Mouse (Mus musculus): ENCODE results near the gene Arpc2. TPM values are rescaled to one million over a fixed set of nuclear protein-coding genes. Genes with fewer than 3 reads are reported as not detected.

Arpc2 gene
- polyA plus RNA-seq, 1 experiment from 2014 or later = 387 TPM

GRCm38 (mm10) chr1:74298157-74298750 lies 62.4 kb downstream of the Arpc2 start:
- no peak for ATAC-seq (replicated peaks; ENCODE audit: insufficient number of reproducible peaks, low FRiP score, low TSS enrichment)
- H3K36me3 ChIP-seq (ENCODE audit: control insufficient read depth, insufficient read depth, low read length) = peaks cover 3% of the 10 kb centered on the region; the same call in 1 of the 2 replicates
- 88% methylated on average over 5 of the region's 5 CpGs for WGBS (ENCODE audit: insufficient replicate concordance)
- H3K4me1 ChIP-seq (ENCODE audit: control insufficient read depth, insufficient read depth, low read length) = peaks cover 77% of the 10 kb centered on the region
- H3K27ac ChIP-seq (ENCODE audit: low read depth, low read length) = peak overlapping the region; percentile 32; the same call in 1 of the 2 replicates
- no peak overlapping the region for H3K9ac ChIP-seq (ENCODE audit: low read depth, low read length)
- H3K27me3 ChIP-seq (ENCODE audit: control insufficient read depth, insufficient read depth, low read length) = no peaks in the 10 kb centered on the region
- H3K9me3 ChIP-seq (replicated peaks; ENCODE audit: control insufficient read depth, low read length) = no peaks in the 10 kb centered on the region
- no peak overlapping the region for H3K4me3 ChIP-seq (ENCODE audit: low read depth, low read length)
- H3K4me2 ChIP-seq = no peak overlapping the region; the same call in 1 of the 2 replicates

- ATAC-seq (replicated peaks; ENCODE audit: insufficient number of reproducible peaks, low FRiP score, low TSS enrichment) = no peak
- Histone ChIP-seq H3K4me2 (no peak overlapping the region), H3K4me3 (ENCODE audit: low read depth, low read length) (no peak overlapping the region), H3K27ac (ENCODE audit: low read depth, low read length) (peak overlapping the region; percentile 6; the same call in 1 of the 2 replicates), H3K9me3 (replicated peaks; ENCODE audit: control insufficient read depth, low read length) (no peaks in the 10 kb centered on the region), H3K4me1 (ENCODE audit: control insufficient read depth, insufficient read depth, low read length) (peaks cover 73% of the 10 kb centered on the region), H3K27me3 (ENCODE audit: control insufficient read depth, insufficient read depth, low read length) (no peaks in the 10 kb centered on the region), H3K36me3 (ENCODE audit: control insufficient read depth, insufficient read depth, low read length) (no peaks in the 10 kb centered on the region), H3K9ac (ENCODE audit: low read depth, low read length) (no peak overlapping the region)
- 57% methylated on average over 5 of the region's 5 CpGs for WGBS (ENCODE audit: insufficient replicate concordance)
Observed at GRCm38 (mm10) chr1:74298996-74299395, 63.1 kb downstream of the Arpc2 start.

- Histone ChIP-seq H3K9ac (ENCODE audit: low read depth, low read length) (no peak overlapping the region; the same call in 1 of the 2 replicates), H3K4me2 (peak overlapping the region; percentile 20; the same call in 1 of the 2 replicates), H3K4me1 (ENCODE audit: control insufficient read depth, insufficient read depth, low read length) (peaks cover 59% of the 10 kb centered on the region), H3K4me3 (ENCODE audit: low read depth, low read length) (no peak overlapping the region), H3K36me3 (ENCODE audit: control insufficient read depth, insufficient read depth, low read length) (no peaks in the 10 kb centered on the region), H3K27me3 (ENCODE audit: control insufficient read depth, insufficient read depth, low read length) (no peaks in the 10 kb centered on the region), H3K27ac (ENCODE audit: low read depth, low read length) (peak overlapping the region; percentile 41; the same call in 1 of the 2 replicates), H3K9me3 (replicated peaks; ENCODE audit: control insufficient read depth, low read length) (no peaks in the 10 kb centered on the region)
- WGBS (ENCODE audit: insufficient replicate concordance) = 57% methylated on average over 6 of the region's 6 CpGs
- no peak for ATAC-seq (replicated peaks; ENCODE audit: insufficient number of reproducible peaks, low FRiP score, low TSS enrichment)
Observed at GRCm38 (mm10) chr1:74300347-74301110, 64.6 kb downstream of the Arpc2 start.

- H3K27ac ChIP-seq (ENCODE audit: low read depth, low read length) = no peak overlapping the region
- H3K4me2 ChIP-seq = no peak overlapping the region
- no peak for ATAC-seq (replicated peaks; ENCODE audit: insufficient number of reproducible peaks, low FRiP score, low TSS enrichment)
- no peak overlapping the region for H3K4me3 ChIP-seq (ENCODE audit: low read depth, low read length)
- H3K9me3 ChIP-seq (replicated peaks; ENCODE audit: control insufficient read depth, low read length) = no peaks in the 10 kb centered on the region
- no peaks in the 10 kb centered on the region for H3K36me3 ChIP-seq (ENCODE audit: control insufficient read depth, insufficient read depth, low read length)
- H3K4me1 ChIP-seq (ENCODE audit: control insufficient read depth, insufficient read depth, low read length) = peaks cover 42% of the 10 kb centered on the region
- no peaks in the 10 kb centered on the region for H3K27me3 ChIP-seq (ENCODE audit: control insufficient read depth, insufficient read depth, low read length)
- 90% methylated on average over 7 of the region's 7 CpGs for WGBS (ENCODE audit: insufficient replicate concordance)
- H3K9ac ChIP-seq (ENCODE audit: low read depth, low read length) = no peak overlapping the region
Observed at GRCm38 (mm10) chr1:74302229-74302628, 66.3 kb downstream of the Arpc2 start.

- Histone ChIP-seq H3K4me1 (ENCODE audit: control insufficient read depth, insufficient read depth, low read length) (peaks cover 36% of the 10 kb centered on the region), H3K9ac (ENCODE audit: low read depth, low read length) (no peak overlapping the region), H3K27ac (ENCODE audit: low read depth, low read length) (no peak overlapping the region), H3K4me2 (peak overlapping the region; percentile 85), H3K27me3 (ENCODE audit: control insufficient read depth, insufficient read depth, low read length) (no peaks in the 10 kb centered on the region), H3K9me3 (replicated peaks; ENCODE audit: control insufficient read depth, low read length) (no peaks in the 10 kb centered on the region), H3K36me3 (ENCODE audit: control insufficient read depth, insufficient read depth, low read length) (no peaks in the 10 kb centered on the region), H3K4me3 (ENCODE audit: low read depth, low read length) (peak overlapping the region; percentile 73)
- WGBS (ENCODE audit: insufficient replicate concordance) = 79% methylated on average over 2 of the region's 2 CpGs
- ATAC-seq (replicated peaks; ENCODE audit: insufficient number of reproducible peaks, low FRiP score, low TSS enrichment) = no peak
Observed at GRCm38 (mm10) chr1:74302835-74303234, 67.0 kb downstream of the Arpc2 start.

GRCm38 (mm10) chr1:74303509-74304338 lies 67.8 kb downstream of the Arpc2 start:
- Histone ChIP-seq H3K36me3 (ENCODE audit: control insufficient read depth, insufficient read depth, low read length) (no peaks in the 10 kb centered on the region), H3K4me2 (peak overlapping the region; percentile 85), H3K4me3 (ENCODE audit: low read depth, low read length) (peak overlapping the region; percentile 73), H3K27ac (ENCODE audit: low read depth, low read length) (peak overlapping the region; percentile 87), H3K9ac (ENCODE audit: low read depth, low read length) (peak overlapping the region; percentile 93), H3K27me3 (ENCODE audit: control insufficient read depth, insufficient read depth, low read length) (no peaks in the 10 kb centered on the region), H3K4me1 (ENCODE audit: control insufficient read depth, insufficient read depth, low read length) (peaks cover 27% of the 10 kb centered on the region), H3K9me3 (replicated peaks; ENCODE audit: control insufficient read depth, low read length) (no peaks in the 10 kb centered on the region)
- under 1% methylated on average over 56 of the region's 56 CpGs for WGBS (ENCODE audit: insufficient replicate concordance)
- peak; percentile 85 for ATAC-seq (replicated peaks; ENCODE audit: insufficient number of reproducible peaks, low FRiP score, low TSS enrichment)

GRCm38 (mm10) chr1:74304339-74304790 lies 68.5 kb downstream of the Arpc2 start:
- H3K27me3 ChIP-seq (ENCODE audit: control insufficient read depth, insufficient read depth, low read length) = no peaks in the 10 kb centered on the region
- 7% methylated on average over 12 of the region's 12 CpGs for WGBS (ENCODE audit: insufficient replicate concordance)

GRCm38 (mm10) chr1:74304946-74305345 lies 69.1 kb downstream of the Arpc2 start:
- ATAC-seq (replicated peaks; ENCODE audit: insufficient number of reproducible peaks, low FRiP score, low TSS enrichment) = no peak
- H3K9me3 ChIP-seq (replicated peaks; ENCODE audit: control insufficient read depth, low read length) = no peaks in the 10 kb centered on the region
- no peak overlapping the region for H3K27ac ChIP-seq (ENCODE audit: low read depth, low read length)
- no peak overlapping the region for H3K4me2 ChIP-seq
- no peaks in the 10 kb centered on the region for H3K27me3 ChIP-seq (ENCODE audit: control insufficient read depth, insufficient read depth, low read length)
- no peak overlapping the region for H3K9ac ChIP-seq (ENCODE audit: low read depth, low read length)
- H3K36me3 ChIP-seq (ENCODE audit: control insufficient read depth, insufficient read depth, low read length) = no peaks in the 10 kb centered on the region
- H3K4me3 ChIP-seq (ENCODE audit: low read depth, low read length) = no peak overlapping the region
- WGBS (ENCODE audit: insufficient replicate concordance) = 64% methylated on average over 4 of the region's 4 CpGs
- H3K4me1 ChIP-seq (ENCODE audit: control insufficient read depth, insufficient read depth, low read length) = peaks cover 24% of the 10 kb centered on the region

More at GRCm38 (mm10) chr1:74304339-74304790, 68.5 kb downstream of the Arpc2 start:
- Histone ChIP-seq H3K9ac (ENCODE audit: low read depth, low read length) (peak overlapping the region; percentile 93), H3K27ac (ENCODE audit: low read depth, low read length) (peak overlapping the region; percentile 87), H3K4me2 (peak overlapping the region; percentile 85), H3K36me3 (ENCODE audit: control insufficient read depth, insufficient read depth, low read length) (no peaks in the 10 kb centered on the region), H3K4me3 (ENCODE audit: low read depth, low read length) (peak overlapping the region; percentile 73), H3K9me3 (replicated peaks; ENCODE audit: control insufficient read depth, low read length) (no peaks in the 10 kb centered on the region), H3K4me1 (ENCODE audit: control insufficient read depth, insufficient read depth, low read length) (peaks cover 24% of the 10 kb centered on the region)
- ATAC-seq (replicated peaks; ENCODE audit: insufficient number of reproducible peaks, low FRiP score, low TSS enrichment) = no peak
